Mouse (Mus musculus) thymus, adult 2 months (tissue): ENCODE measurements around the gene Bmpr1a. TPM values are rescaled to one million over a fixed set of nuclear protein-coding genes. Genes with fewer than 3 reads are reported as not detected.

Experiments
- DNase-seq: peaks from one replicate; pipeline ENCODE4 v3.0.0; 2021
- H3K27ac ChIP-seq: fragments of 200-500 bp; 2 replicates; pipeline ENCODE4 v1.5.1; 2012; ENCODE audit warnings: low read length, control low read depth; ENCODE audit not compliant: control insufficient read depth, insufficient read depth
- H3K27me3 ChIP-seq: fragments of 200-500 bp; 2 replicates; pipeline ENCODE4 v1.6.1; 2012; ENCODE audit warnings: mild to moderate bottlenecking, low read length, moderate library complexity, mixed read lengths; ENCODE audit not compliant: control insufficient read depth, insufficient read depth
- H3K36me3 ChIP-seq: fragments of 200-500 bp; 2 replicates; pipeline ENCODE4 v1.6.1; 2012; ENCODE audit warnings: mild to moderate bottlenecking, low read length, moderate library complexity; ENCODE audit not compliant: control insufficient read depth, insufficient read depth
- H3K4me1 ChIP-seq: fragments of 200-500 bp; replicated peaks from 2 replicates; pipeline ENCODE4 v1.6.1; 2012; ENCODE audit warnings: low read length; ENCODE audit not compliant: control insufficient read depth, insufficient read depth
- H3K4me3 ChIP-seq: fragments of 200-500 bp; 2 replicates; pipeline ENCODE4 v1.5.1; 2012; ENCODE audit warnings: mild to moderate bottlenecking, low read length, control low read depth, moderate library complexity; ENCODE audit not compliant: control insufficient read depth, insufficient read depth
- CTCF ChIP-seq: fragments of 200-500 bp; IDR thresholded peaks from 2 replicates; pipeline ENCODE4 v1.5.1; 2012; ENCODE audit warnings: mild to moderate bottlenecking, control low read depth, low read length, moderate library complexity, borderline replicate concordance; ENCODE audit not compliant: control insufficient read depth, poor library complexity, insufficient read depth; ENCODE audit errors: extremely low read depth
- POLR2A ChIP-seq: fragments of 200-500 bp; IDR thresholded peaks from 2 replicates; pipeline ENCODE4 v1.6.1; 2012; ENCODE audit warnings: mild to moderate bottlenecking, low read length, control low read depth, moderate library complexity; ENCODE audit not compliant: control insufficient read depth, poor library complexity, insufficient read depth; ENCODE audit errors: extremely low read depth
- WGBS: fragments of 180-500 bp; shearing (Covaris S2); methylation state at CpG from one replicate; pipeline ENCODE4 v1.1.7; 2018; 5-methylcytosine and 5-hydroxymethylcytosine counted together
- polyA plus RNA-seq: library from polyadenylated mRNA; depleted of rRNA; stranded (reverse); fragments of >200 nt; gene quantifications from 2 replicates; pipeline ENCODE4 v1.2.3, GENCODE M21; 2012

The Bmpr1a gene
- polyA plus RNA-seq, 1 experiment: 3.1 TPM

GRCm38 (mm10) chr14:34410716-34411115 lies 92.4 kb downstream of the Bmpr1a start:
- no peak overlapping the region for H3K4me3 ChIP-seq
- DNase-seq: no peak
- no peaks in the 10 kb centered on the region for H3K27me3 ChIP-seq
- H3K27ac ChIP-seq: no peak overlapping the region
- TF ChIP-seq POLR2A: no peak
- no peak for TF ChIP-seq CTCF
- H3K36me3 ChIP-seq: no peaks in the 10 kb centered on the region
- WGBS: 95% methylated on average over 6 of the region's 6 CpGs
- H3K4me1 ChIP-seq: no peaks in the 10 kb centered on the region

- Histone ChIP-seq H3K4me3 (no peak overlapping the region), H3K27me3 (no peaks in the 10 kb centered on the region), H3K36me3 (no peaks in the 10 kb centered on the region), H3K27ac (no peak overlapping the region), H3K4me1 (no peaks in the 10 kb centered on the region)
- 90% methylated on average over 7 of the region's 7 CpGs for WGBS
- no peak for TF ChIP-seq CTCF
- TF ChIP-seq POLR2A: no peak
- DNase-seq: no peak
Observed at GRCm38 (mm10) chr14:34403424-34403823, 99.7 kb downstream of the Bmpr1a start.

GRCm38 (mm10) chr14:34402871-34403270 lies 100.3 kb downstream of the Bmpr1a start:
- DNase-seq: no peak
- 89% methylated on average over 8 of the region's 8 CpGs for WGBS
- no peaks in the 10 kb centered on the region for H3K4me1 ChIP-seq
- H3K27ac ChIP-seq: no peak overlapping the region
- no peaks in the 10 kb centered on the region for H3K36me3 ChIP-seq
- no peaks in the 10 kb centered on the region for H3K27me3 ChIP-seq
- no peak overlapping the region for H3K4me3 ChIP-seq
- no peak for TF ChIP-seq CTCF
- TF ChIP-seq POLR2A: no peak

GRCm38 (mm10) chr14:34401135-34401534 lies 102.0 kb downstream of the Bmpr1a start:
- peak; percentile 73 for DNase-seq
- no peaks in the 10 kb centered on the region for H3K4me1 ChIP-seq
- WGBS: 32% methylated on average over 6 of the region's 6 CpGs
- H3K4me3 ChIP-seq: no peak overlapping the region
- TF ChIP-seq POLR2A (no peak), CTCF (peak; percentile 94; the same call in 1 of the 2 replicates)
- no peaks in the 10 kb centered on the region for H3K27me3 ChIP-seq
- no peaks in the 10 kb centered on the region for H3K36me3 ChIP-seq
- no peak overlapping the region for H3K27ac ChIP-seq

- no peak overlapping the region for H3K27ac ChIP-seq
- no peaks in the 10 kb centered on the region for H3K36me3 ChIP-seq
- TF ChIP-seq CTCF: no peak
- TF ChIP-seq POLR2A: no peak
- DNase-seq: no peak
- no peak overlapping the region for H3K4me3 ChIP-seq
- H3K27me3 ChIP-seq: no peaks in the 10 kb centered on the region
- WGBS: 90% methylated on average over 3 of the region's 3 CpGs
- no peaks in the 10 kb centered on the region for H3K4me1 ChIP-seq
Observed at GRCm38 (mm10) chr14:34400021-34400420, 103.1 kb downstream of the Bmpr1a start.

- no peak overlapping the region for H3K4me3 ChIP-seq
- H3K27ac ChIP-seq: no peak overlapping the region
- TF ChIP-seq POLR2A: no peak
- TF ChIP-seq CTCF: no peak
- no peaks in the 10 kb centered on the region for H3K4me1 ChIP-seq
- DNase-seq: no peak
- no peaks in the 10 kb centered on the region for H3K36me3 ChIP-seq
- H3K27me3 ChIP-seq: no peaks in the 10 kb centered on the region
- 95% methylated on average over 6 of the region's 6 CpGs for WGBS
Observed at GRCm38 (mm10) chr14:34399301-34399700, 103.8 kb downstream of the Bmpr1a start.

GRCm38 (mm10) chr14:34398901-34399300 lies 104.2 kb downstream of the Bmpr1a start:
- no peaks in the 10 kb centered on the region for H3K27me3 ChIP-seq
- DNase-seq: no peak
- H3K4me3 ChIP-seq: no peak overlapping the region
- H3K4me1 ChIP-seq: no peaks in the 10 kb centered on the region
- WGBS: 93% methylated on average over 21 of the region's 21 CpGs
- no peak for TF ChIP-seq CTCF
- TF ChIP-seq POLR2A: no peak
- H3K36me3 ChIP-seq: no peaks in the 10 kb centered on the region
- H3K27ac ChIP-seq: no peak overlapping the region
